Mouse (Mus musculus): ENCODE data around the gene Hmg20a. TPM values are rescaled to one million over a fixed set of nuclear protein-coding genes. Genes with fewer than 3 reads are reported as not detected.

The Hmg20a gene
- polyA plus RNA-seq, 1 experiment, result 7.9 TPM

DNA sequence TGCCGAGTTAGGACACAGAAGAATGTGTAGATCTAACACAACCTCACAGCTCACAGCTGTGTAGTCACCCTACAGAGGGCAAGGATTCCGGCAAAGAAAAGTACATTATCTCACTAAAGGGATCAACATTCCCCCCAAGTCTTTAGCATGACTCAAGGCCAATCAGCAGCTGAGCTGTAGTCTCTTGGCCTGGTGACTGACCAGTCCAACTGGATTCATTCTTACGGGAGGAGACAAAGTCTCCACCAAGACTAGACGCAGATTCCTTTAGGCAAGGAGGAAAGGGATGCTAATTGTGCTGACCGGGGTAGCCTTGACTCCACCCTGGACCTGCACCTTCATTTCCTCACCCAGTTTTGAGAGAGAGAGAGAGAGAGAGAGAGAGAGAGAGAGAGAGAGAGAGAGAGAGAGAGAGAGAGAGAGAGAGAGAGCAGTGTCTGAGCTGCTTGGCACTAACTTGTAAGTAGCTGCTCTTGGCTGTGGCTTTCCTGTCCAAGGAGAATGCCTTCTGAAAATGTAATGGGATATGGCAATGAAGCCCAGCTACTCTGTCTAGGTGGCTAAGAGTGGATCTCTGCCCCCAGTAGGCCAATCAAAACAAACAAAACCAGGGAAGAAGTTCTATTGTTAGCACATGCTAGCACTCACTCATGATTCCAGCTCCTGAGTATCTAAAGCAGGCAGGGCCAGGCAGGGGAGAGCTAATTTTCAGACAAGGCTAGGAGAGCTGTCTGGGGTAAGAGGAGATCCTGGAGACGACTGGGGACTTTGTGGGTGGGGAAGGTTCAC is 126.5 kb downstream of the Hmg20a start:
- TF ChIP-seq POLR2A (IDR thresholded peaks at IDR 0.05; ENCODE audit: control insufficient read depth, low read depth, low read length) (no peak), CTCF (IDR thresholded peaks at IDR 0.05; ENCODE audit: control insufficient read depth, insufficient read depth, insufficient replicate concordance, low read depth, low read length) (no peak)
- no peaks in the 10 kb centered on the region for H3K4me1 ChIP-seq (ENCODE audit: control insufficient read depth, insufficient read depth, low read length)
- no peak overlapping the region for H3K27ac ChIP-seq (ENCODE audit: control insufficient read depth, insufficient read depth, low read depth, low read length)
- no peaks in the 10 kb centered on the region for H3K27me3 ChIP-seq (ENCODE audit: control insufficient read depth, insufficient read depth, low read length)
- H3K36me3 ChIP-seq (ENCODE audit: control insufficient read depth, insufficient read depth, low read length), result no peaks in the 10 kb centered on the region
- no peak overlapping the region for H3K4me3 ChIP-seq (ENCODE audit: control insufficient read depth, low read depth, low read length)

Other genes with a start within 250 kb of the Hmg20a start
- 5.2 and 5.5 TPM in 2 replicates for gene Peak1, start 542 bp upstream of the Hmg20a start, polyA plus RNA-seq (2012; rRNA removed)

All from testis, adult 2 months (tissue).